Mouse (Mus musculus): ENCODE data around the gene Tigar. TPM values are rescaled to one million over a fixed set of nuclear protein-coding genes. Genes with fewer than 3 reads are reported as not detected.

Gene Tigar
- polyA plus RNA-seq, 1 experiment from 2014 or later: 7.2 TPM

- no peak overlapping the region for H3K9ac ChIP-seq
- ATAC-seq (ENCODE audit: low FRiP score): no peak
- WGBS: 79% methylated on average over 3 of the region's 3 CpGs
- no peaks in the 10 kb centered on the region for H3K27me3 ChIP-seq
- no peaks in the 10 kb centered on the region for H3K9me3 ChIP-seq
- no peak overlapping the region for H3K27ac ChIP-seq
- H3K4me2 ChIP-seq: no peak overlapping the region
- no peak overlapping the region for H3K4me3 ChIP-seq
- no peaks in the 10 kb centered on the region for H3K36me3 ChIP-seq
- peaks cover 20% of the 10 kb centered on the region; the same call in 1 of the 2 replicates for H3K4me1 ChIP-seq (replicated peaks)
These were observed 23.4 kb upstream of the Tigar start for GRCm38 (mm10) chr6:127132719-127133118.

- Histone ChIP-seq H3K36me3 (no peaks in the 10 kb centered on the region), H3K9me3 (no peaks in the 10 kb centered on the region), H3K4me2 (no peak overlapping the region), H3K4me1 (replicated peaks) (peaks cover 20% of the 10 kb centered on the region; the same call in 1 of the 2 replicates), H3K27ac (no peak overlapping the region), H3K4me3 (no peak overlapping the region), H3K27me3 (no peaks in the 10 kb centered on the region), H3K9ac (no peak overlapping the region)
- 84% methylated on average over 3 of the region's 3 CpGs for WGBS
- no peak for ATAC-seq (ENCODE audit: low FRiP score)
These were observed 22.6 kb upstream of the Tigar start for GRCm38 (mm10) chr6:127131946-127132345.

- H3K4me3 ChIP-seq: no peak overlapping the region
- no peak overlapping the region for H3K27ac ChIP-seq
- no peak overlapping the region for H3K9ac ChIP-seq
- no peak for ATAC-seq (ENCODE audit: low FRiP score)
- peaks cover 20% of the 10 kb centered on the region; the same call in 1 of the 2 replicates for H3K4me1 ChIP-seq (replicated peaks)
- H3K9me3 ChIP-seq: no peaks in the 10 kb centered on the region
- no peaks in the 10 kb centered on the region for H3K36me3 ChIP-seq
- H3K27me3 ChIP-seq: no peaks in the 10 kb centered on the region
- no peak overlapping the region for H3K4me2 ChIP-seq
- 72% methylated on average over 13 of the region's 13 CpGs for WGBS
These were observed 21.0 kb upstream of the Tigar start for GRCm38 (mm10) chr6:127130377-127130776.

GRCm38 (mm10) chr6:127129659-127130058 is 20.3 kb upstream of the Tigar start:
- H3K4me1 ChIP-seq (replicated peaks): peaks cover 20% of the 10 kb centered on the region; the same call in 1 of the 2 replicates
- no peak overlapping the region for H3K9ac ChIP-seq
- no peaks in the 10 kb centered on the region for H3K27me3 ChIP-seq
- no peak for ATAC-seq (ENCODE audit: low FRiP score)
- H3K4me3 ChIP-seq: no peak overlapping the region
- H3K27ac ChIP-seq: no peak overlapping the region
- no peaks in the 10 kb centered on the region for H3K9me3 ChIP-seq
- no peaks in the 10 kb centered on the region for H3K36me3 ChIP-seq
- H3K4me2 ChIP-seq: no peak overlapping the region
- 91% methylated on average over 14 of the region's 14 CpGs for WGBS

GRCm38 (mm10) chr6:127123506-127123905 is 14.1 kb upstream of the Tigar start:
- WGBS: 93% methylated on average over 7 of the region's 7 CpGs
- no peak overlapping the region for H3K27ac ChIP-seq
- H3K9ac ChIP-seq: no peak overlapping the region
- H3K36me3 ChIP-seq: no peaks in the 10 kb centered on the region
- H3K4me2 ChIP-seq: no peak overlapping the region
- no peak overlapping the region for H3K4me3 ChIP-seq
- H3K4me1 ChIP-seq (replicated peaks): no peaks in the 10 kb centered on the region
- no peak for ATAC-seq (ENCODE audit: low FRiP score)
- no peaks in the 10 kb centered on the region for H3K27me3 ChIP-seq
- H3K9me3 ChIP-seq: no peaks in the 10 kb centered on the region

- no peaks in the 10 kb centered on the region for H3K27me3 ChIP-seq
- H3K4me2 ChIP-seq: no peak overlapping the region
- no peak overlapping the region for H3K9ac ChIP-seq
- H3K36me3 ChIP-seq: no peaks in the 10 kb centered on the region
- no peak overlapping the region for H3K4me3 ChIP-seq
- H3K9me3 ChIP-seq: no peaks in the 10 kb centered on the region
- WGBS: 91% methylated on average over 5 of the region's 5 CpGs
- no peaks in the 10 kb centered on the region for H3K4me1 ChIP-seq (replicated peaks)
- no peak overlapping the region for H3K27ac ChIP-seq
- ATAC-seq (ENCODE audit: low FRiP score): no peak
These were observed 13.6 kb upstream of the Tigar start for GRCm38 (mm10) chr6:127122996-127123395.

- Histone ChIP-seq H3K36me3 (no peaks in the 10 kb centered on the region), H3K4me1 (replicated peaks) (no peaks in the 10 kb centered on the region), H3K27ac (no peak overlapping the region), H3K27me3 (no peaks in the 10 kb centered on the region), H3K4me2 (no peak overlapping the region), H3K9ac (no peak overlapping the region), H3K4me3 (no peak overlapping the region), H3K9me3 (no peaks in the 10 kb centered on the region)
- 78% methylated on average over 4 of the region's 4 CpGs for WGBS
- ATAC-seq (ENCODE audit: low FRiP score): 0 out of 2 replicates have a peak, but pooled peaks have one; percentile 7
These were observed 13.0 kb upstream of the Tigar start for GRCm38 (mm10) chr6:127122221-127122806.

GRCm38 (mm10) chr6:127114753-127115456 is 5.5 kb upstream of the Tigar start:
- Histone ChIP-seq H3K27me3 (no peaks in the 10 kb centered on the region), H3K4me1 (replicated peaks) (no peaks in the 10 kb centered on the region), H3K9ac (no peak overlapping the region), H3K9me3 (no peaks in the 10 kb centered on the region), H3K27ac (no peak overlapping the region), H3K36me3 (no peaks in the 10 kb centered on the region), H3K4me2 (no peak overlapping the region; the same call in 1 of the 2 replicates), H3K4me3 (no peak overlapping the region)
- 53% methylated on average over 23 of the region's 23 CpGs for WGBS
- ATAC-seq (ENCODE audit: low FRiP score): no peak

- peaks cover 16% of the 10 kb centered on the region for H3K4me1 ChIP-seq (replicated peaks)
- H3K27me3 ChIP-seq: no peaks in the 10 kb centered on the region
- peaks cover 4% of the 10 kb centered on the region; the same call in 1 of the 2 replicates for H3K36me3 ChIP-seq
- WGBS: 49% methylated on average over 20 of the region's 20 CpGs
- no peak overlapping the region for H3K27ac ChIP-seq
- peak overlapping the region; percentile 80 for H3K9ac ChIP-seq
- no peak for ATAC-seq (ENCODE audit: low FRiP score)
- H3K9me3 ChIP-seq: no peaks in the 10 kb centered on the region
- H3K4me2 ChIP-seq: peak overlapping the region; percentile 86
- peak overlapping the region; percentile 61 for H3K4me3 ChIP-seq
These were observed 843 bp downstream of the Tigar start for GRCm38 (mm10) chr6:127108368-127109060.

GRCm38 (mm10) chr6:127107413-127107812 is 1.9 kb downstream of the Tigar start:
- H3K36me3 ChIP-seq: peaks cover 8% of the 10 kb centered on the region; the same call in 1 of the 2 replicates
- ATAC-seq (ENCODE audit: low FRiP score): no peak
- H3K4me1 ChIP-seq (replicated peaks): peaks cover 16% of the 10 kb centered on the region
- H3K27me3 ChIP-seq: no peaks in the 10 kb centered on the region
- H3K4me3 ChIP-seq: no peak overlapping the region
- H3K9me3 ChIP-seq: no peaks in the 10 kb centered on the region
- no peak overlapping the region for H3K9ac ChIP-seq
- no peak overlapping the region for H3K27ac ChIP-seq
- H3K4me2 ChIP-seq: no peak overlapping the region

GRCm38 (mm10) chr6:127106726-127107125 is 2.6 kb downstream of the Tigar start:
- Histone ChIP-seq H3K4me1 (replicated peaks) (peaks cover 16% of the 10 kb centered on the region), H3K36me3 (peaks cover 12% of the 10 kb centered on the region; the same call in 1 of the 2 replicates), H3K4me3 (no peak overlapping the region), H3K27ac (no peak overlapping the region), H3K4me2 (no peak overlapping the region), H3K27me3 (no peaks in the 10 kb centered on the region), H3K9me3 (no peaks in the 10 kb centered on the region), H3K9ac (no peak overlapping the region)
- WGBS: 44% methylated on average over 5 of the region's 5 CpGs
- no peak for ATAC-seq (ENCODE audit: low FRiP score)

- Histone ChIP-seq H3K36me3 (peaks cover 17% of the 10 kb centered on the region), H3K27me3 (no peaks in the 10 kb centered on the region), H3K27ac (no peak overlapping the region), H3K9me3 (no peaks in the 10 kb centered on the region), H3K9ac (no peak overlapping the region), H3K4me3 (no peak overlapping the region), H3K4me1 (replicated peaks) (peaks cover 16% of the 10 kb centered on the region), H3K4me2 (no peak overlapping the region)
- 87% methylated on average over 5 of the region's 5 CpGs for WGBS
- ATAC-seq (ENCODE audit: low FRiP score): no peak
These were observed 3.2 kb downstream of the Tigar start for GRCm38 (mm10) chr6:127106189-127106588.
